Mouse (Mus musculus) liver, embryonic 16.5 days (tissue): ENCODE results near the gene Hrasls5. TPM values are rescaled to one million over a fixed set of nuclear protein-coding genes. Genes with fewer than 3 reads are reported as not detected.
A peak's percentile ranks its signal among the peaks of the same experiment; 100 is the strongest.

ENCODE experiments used
- ATAC-seq: fragments of 200-750 bp; cut with Nextera tagmentation; 2 replicates; pipeline ENCODE4 v1.8.0; 2017; ENCODE audit warnings: low read depth, mild to moderate bottlenecking, moderate number of reproducible peaks, moderate library complexity
- H3K27ac ChIP-seq: fragments of 300-500 bp; sonication (generic); 2 replicates; pipeline ENCODE4 v1.5.1; 2014; ENCODE audit warnings: mild to moderate bottlenecking, low read length
- H3K27me3 ChIP-seq: fragments of 300-500 bp; sonication (generic); 2 replicates; pipeline ENCODE4 v1.6.1; 2014; ENCODE audit warnings: low read depth, low read length, mixed read lengths; ENCODE audit not compliant: control insufficient read depth, insufficient read depth
- H3K36me3 ChIP-seq: fragments of 300-500 bp; sonication (generic); 2 replicates; pipeline ENCODE4 v1.6.1; 2014; ENCODE audit warnings: mild to moderate bottlenecking; ENCODE audit not compliant: control insufficient read depth, insufficient read depth
- H3K4me1 ChIP-seq: fragments of 300-500 bp; sonication (generic); 2 replicates; pipeline ENCODE4 v1.6.1; 2014; ENCODE audit warnings: low read depth, low read length, mixed read lengths; ENCODE audit not compliant: control insufficient read depth
- H3K4me2 ChIP-seq: fragments of 300-500 bp; sonication (generic); 2 replicates; pipeline ENCODE4 v1.6.1; 2014; ENCODE audit warnings: low read depth, low read length, mixed read lengths
- H3K4me3 ChIP-seq: fragments of 300-500 bp; sonication (generic); 2 replicates; pipeline ENCODE4 v1.5.1; 2014; ENCODE audit warnings: low read depth, mild to moderate bottlenecking, low read length
- H3K9ac ChIP-seq: fragments of 300-500 bp; sonication (generic); 2 replicates; pipeline ENCODE4 v1.6.1; 2014; ENCODE audit warnings: low read depth, low read length
- H3K9me3 ChIP-seq: fragments of 300-500 bp; sonication (generic); replicated peaks from 2 replicates; pipeline ENCODE4 v1.6.1; 2016; ENCODE audit warnings: low read length; ENCODE audit not compliant: control insufficient read depth
- WGBS: fragments of 180-500 bp; shearing (Covaris S2); extraction: QIAGEN DNeasy Blood & Tissue Kit; methylation state at CpG from one replicate; pipeline ENCODE4 v1.1.7; 2014; ENCODE audit not compliant: insufficient replicate concordance; 5-methylcytosine and 5-hydroxymethylcytosine counted together
- polyA plus RNA-seq: library from polyadenylated mRNA; unstranded; fragments of >200 nt; fragmentation: Nextera tagmentation; extraction: Ambion mirVana; gene quantifications from 2 replicates; pipeline ENCODE4 v1.2.1, GENCODE M21; 2015

Hrasls5 gene
- polyA plus RNA-seq, 1 experiment from 2014 or later: not detected

DNA sequence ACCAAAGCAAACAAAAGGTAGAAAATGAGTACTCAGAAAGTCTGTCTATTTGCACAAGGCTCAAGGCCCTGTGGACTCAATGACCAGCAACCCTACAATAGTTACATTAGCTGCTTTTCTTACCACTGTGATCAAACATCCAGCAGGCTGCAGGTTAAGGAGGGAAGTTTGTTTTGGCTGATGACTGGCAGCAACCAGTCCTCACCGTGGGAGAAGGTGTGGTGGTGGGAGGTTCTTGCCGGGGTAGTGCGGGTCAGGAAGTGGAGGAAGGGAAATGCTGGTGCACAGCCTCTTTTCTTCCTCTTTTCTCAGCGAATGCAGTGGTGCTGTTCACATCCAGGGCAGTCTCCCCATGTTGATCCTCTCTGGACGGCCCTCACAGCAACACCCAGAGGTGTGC lies 31.3 kb upstream of the Hrasls5 start:
- H3K4me1 ChIP-seq: no peaks in the 10 kb centered on the region; the same call in 1 of the 2 replicates
- WGBS: 8% methylated on average over 5 of the region's 5 CpGs
- H3K4me2 ChIP-seq: 0 out of 2 replicates have a peak overlapping the region, but pooled peaks have one; percentile 11
- no peak overlapping the region for H3K27ac ChIP-seq
- no peak overlapping the region for H3K4me3 ChIP-seq
- ATAC-seq: peak; percentile 66
- no peak overlapping the region for H3K9ac ChIP-seq
- no peaks in the 10 kb centered on the region; the same call in none of the 2 replicates for H3K36me3 ChIP-seq
- no peaks in the 10 kb centered on the region for H3K27me3 ChIP-seq
- H3K9me3 ChIP-seq: no peaks in the 10 kb centered on the region

DNA sequence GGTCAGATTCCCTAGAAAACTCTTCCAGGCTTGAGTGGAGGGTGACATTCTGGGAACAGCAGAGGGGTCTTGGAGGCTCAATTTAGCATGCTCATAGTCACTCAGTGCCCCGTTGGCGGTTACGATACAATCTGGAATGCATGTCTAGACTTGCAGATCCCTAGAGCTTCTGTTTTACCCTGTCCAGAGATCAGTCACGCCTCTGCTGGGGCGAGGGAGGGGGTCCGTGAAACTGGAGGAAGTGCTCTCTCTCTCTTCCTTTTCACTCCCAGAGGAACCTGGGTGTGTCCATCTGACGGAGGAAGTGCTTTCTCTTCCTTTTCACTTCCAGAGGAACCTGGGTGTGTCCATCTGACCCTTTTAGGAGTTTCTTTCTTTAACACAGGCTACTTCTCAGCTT lies 29.2 kb upstream of the Hrasls5 start:
- 66% methylated on average over 7 of the region's 7 CpGs for WGBS

DNA sequence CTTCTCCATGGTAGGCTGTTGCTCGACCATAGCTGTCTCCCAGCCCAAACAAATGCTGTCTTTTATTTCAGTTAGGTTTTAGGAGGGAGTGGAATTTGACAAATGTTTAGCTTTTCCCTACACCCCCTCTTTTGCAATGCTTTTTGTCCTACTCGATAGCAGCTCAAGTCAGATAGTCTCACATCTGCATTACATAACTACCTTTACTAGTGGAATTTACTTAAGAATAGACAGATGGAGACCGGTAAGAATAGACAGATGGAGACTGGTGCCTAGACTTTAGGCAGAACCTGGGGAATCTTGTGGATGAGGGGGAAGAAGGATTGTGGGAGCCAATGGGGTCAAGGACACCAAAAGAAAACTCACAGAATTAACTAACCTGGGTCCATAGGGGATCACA lies 28.7 kb upstream of the Hrasls5 start:
- Histone ChIP-seq H3K27me3 (no peaks in the 10 kb centered on the region), H3K9ac (no peak overlapping the region), H3K36me3 (no peaks in the 10 kb centered on the region; the same call in none of the 2 replicates), H3K4me1 (no peaks in the 10 kb centered on the region; the same call in 1 of the 2 replicates), H3K27ac (no peak overlapping the region), H3K4me3 (no peak overlapping the region), H3K4me2 (no peak overlapping the region), H3K9me3 (no peaks in the 10 kb centered on the region)
- ATAC-seq: no peak
- WGBS: 70% methylated on average over 3 of the region's 3 CpGs

More for the DNA sequence above, 29.2 kb upstream of the Hrasls5 start:
- H3K36me3 ChIP-seq: no peaks in the 10 kb centered on the region; the same call in none of the 2 replicates
- no peak overlapping the region for H3K4me2 ChIP-seq
- H3K27ac ChIP-seq: no peak overlapping the region
- no peaks in the 10 kb centered on the region for H3K9me3 ChIP-seq
- H3K4me1 ChIP-seq: no peaks in the 10 kb centered on the region; the same call in 1 of the 2 replicates
- no peak overlapping the region for H3K4me3 ChIP-seq
- no peaks in the 10 kb centered on the region for H3K27me3 ChIP-seq
- H3K9ac ChIP-seq: no peak overlapping the region
- ATAC-seq: no peak

DNA sequence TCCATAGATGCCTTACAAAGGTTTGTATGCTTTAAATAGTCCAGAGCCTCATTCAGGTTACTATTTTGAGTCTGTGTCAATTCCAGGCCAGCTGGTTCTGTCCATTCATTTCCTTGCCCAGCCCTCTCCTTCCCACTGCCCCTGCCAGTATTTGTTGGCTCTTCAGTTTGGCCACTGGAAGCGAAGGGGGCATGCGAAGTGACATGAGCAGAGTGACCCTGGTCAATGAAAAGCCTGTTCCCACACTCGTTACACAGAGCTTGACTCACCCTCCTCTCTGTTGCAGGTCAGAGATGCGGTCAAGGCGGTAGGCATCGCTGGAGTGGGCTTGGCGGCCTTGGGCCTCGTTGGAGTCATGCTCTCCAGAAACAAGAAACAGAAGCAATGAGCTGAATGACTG lies 27.1 kb upstream of the Hrasls5 start:
- H3K36me3 ChIP-seq: no peaks in the 10 kb centered on the region; the same call in 1 of the 2 replicates
- H3K4me1 ChIP-seq: no peaks in the 10 kb centered on the region; the same call in 1 of the 2 replicates
- WGBS: 83% methylated on average over 8 of the region's 8 CpGs
- H3K4me2 ChIP-seq: no peak overlapping the region
- ATAC-seq: no peak
- H3K27me3 ChIP-seq: no peaks in the 10 kb centered on the region
- no peaks in the 10 kb centered on the region for H3K9me3 ChIP-seq
- H3K4me3 ChIP-seq: no peak overlapping the region
- H3K9ac ChIP-seq: no peak overlapping the region
- no peak overlapping the region for H3K27ac ChIP-seq

DNA sequence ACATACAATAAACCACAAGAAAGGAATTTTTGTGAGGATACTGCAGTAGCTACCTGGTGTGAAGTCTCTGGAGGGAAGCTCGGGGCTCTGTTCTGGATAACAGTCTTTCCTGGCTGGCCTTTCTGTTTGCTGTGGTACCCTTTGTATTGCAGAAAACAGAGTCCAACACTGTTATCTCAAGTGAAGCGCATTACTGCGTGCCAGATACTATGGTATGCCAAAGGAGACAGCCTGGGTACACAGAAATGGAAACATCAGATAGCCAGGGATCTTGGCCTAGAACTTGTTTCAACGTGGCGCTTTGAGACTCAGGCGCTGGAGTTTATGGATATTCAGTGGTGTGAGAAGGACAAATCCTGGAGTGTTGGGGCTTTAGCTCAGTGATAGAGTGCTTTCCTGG lies 26.6 kb upstream of the Hrasls5 start:
- 82% methylated on average over 6 of the region's 6 CpGs for whole genome bisulfite sequencing
- H3K4me1 ChIP-seq: no peaks in the 10 kb centered on the region; the same call in 1 of the 2 replicates
- no peaks in the 10 kb centered on the region for H3K27me3 ChIP-seq
- H3K36me3 ChIP-seq: no peaks in the 10 kb centered on the region; the same call in 1 of the 2 replicates
- no peak overlapping the region for H3K27ac ChIP-seq
- H3K4me3 ChIP-seq: no peak overlapping the region
- no peak for ATAC-seq
- H3K9ac ChIP-seq: no peak overlapping the region
- no peak overlapping the region for H3K4me2 ChIP-seq
- no peaks in the 10 kb centered on the region for H3K9me3 ChIP-seq

DNA sequence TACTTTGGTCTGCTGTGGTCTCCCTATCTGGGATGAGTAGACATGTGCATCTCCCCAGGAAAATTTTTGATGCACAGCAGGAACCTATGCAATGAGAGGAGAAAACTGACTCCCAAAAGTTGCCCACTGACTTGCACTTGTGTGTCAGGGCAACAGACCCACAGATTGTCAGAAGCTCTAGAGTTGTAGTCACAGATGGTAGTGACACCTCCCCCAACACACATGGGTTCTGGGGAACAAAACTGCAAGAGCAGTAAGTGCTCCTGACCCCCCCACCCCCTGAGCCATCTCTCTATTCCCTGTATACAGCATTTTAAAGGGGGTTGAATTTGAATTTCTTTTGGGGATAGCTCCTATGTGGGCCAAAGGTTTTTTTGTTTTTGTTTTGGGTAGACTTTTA lies 21.5 kb upstream of the Hrasls5 start:
- Histone ChIP-seq H3K27me3 (no peaks in the 10 kb centered on the region), H3K36me3 (no peaks in the 10 kb centered on the region; the same call in 1 of the 2 replicates), H3K4me1 (no peaks in the 10 kb centered on the region), H3K27ac (no peak overlapping the region), H3K9ac (no peak overlapping the region), H3K9me3 (no peaks in the 10 kb centered on the region), H3K4me3 (no peak overlapping the region), H3K4me2 (no peak overlapping the region)
- ATAC-seq: no peak

DNA sequence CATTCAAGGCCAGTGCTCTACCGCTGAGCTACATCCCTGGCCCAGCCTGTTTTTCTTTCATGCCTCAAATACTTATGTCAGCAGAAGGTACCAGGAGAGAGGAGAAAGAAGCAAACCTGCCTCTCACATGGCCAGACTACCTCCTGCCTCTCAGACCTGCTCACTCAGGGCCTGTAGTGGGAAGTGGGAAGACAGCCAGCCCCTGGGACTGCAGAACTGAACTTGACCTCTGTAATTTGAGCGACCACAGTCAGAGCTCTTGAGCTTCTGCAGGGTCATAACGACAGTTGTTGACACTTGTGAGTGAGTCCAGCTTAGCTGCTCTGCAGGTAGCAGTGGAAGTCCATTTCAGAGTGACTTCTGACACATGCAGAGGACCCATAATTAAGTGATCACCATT lies 20.3 kb upstream of the Hrasls5 start:
- Histone ChIP-seq H3K36me3 (no peaks in the 10 kb centered on the region), H3K9me3 (no peaks in the 10 kb centered on the region), H3K4me2 (no peak overlapping the region), H3K4me1 (no peaks in the 10 kb centered on the region), H3K9ac (no peak overlapping the region), H3K4me3 (no peak overlapping the region), H3K27me3 (no peaks in the 10 kb centered on the region), H3K27ac (no peak overlapping the region)
- WGBS: 56% methylated on average over 3 of the region's 3 CpGs
- no peak for ATAC-seq

DNA sequence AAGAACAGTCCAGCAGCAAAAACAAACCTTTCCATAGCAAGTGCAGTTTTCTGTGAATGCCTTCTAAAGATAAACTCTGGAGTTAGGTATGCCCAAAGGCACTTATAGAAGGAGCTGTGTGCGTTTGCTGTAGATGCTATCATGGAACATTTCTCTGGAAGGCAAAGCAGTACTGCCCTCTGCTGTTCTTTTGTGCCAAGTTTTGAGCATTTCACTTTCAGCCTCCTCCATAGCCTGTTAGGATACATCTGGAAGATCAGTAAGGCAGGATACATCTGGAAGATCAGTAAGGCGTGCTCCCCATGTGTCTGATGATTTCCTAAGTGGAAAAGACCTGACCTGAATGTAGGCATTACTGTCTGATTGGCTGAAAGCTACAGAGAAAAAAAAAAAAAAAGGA lies 16.8 kb upstream of the Hrasls5 start:
- Histone ChIP-seq H3K4me2 (no peak overlapping the region), H3K9me3 (no peaks in the 10 kb centered on the region), H3K9ac (no peak overlapping the region), H3K27me3 (no peaks in the 10 kb centered on the region), H3K4me1 (no peaks in the 10 kb centered on the region), H3K36me3 (no peaks in the 10 kb centered on the region), H3K4me3 (no peak overlapping the region), H3K27ac (no peak overlapping the region)
- WGBS: 5% methylated on average over 2 of the region's 2 CpGs
- ATAC-seq: no peak

DNA sequence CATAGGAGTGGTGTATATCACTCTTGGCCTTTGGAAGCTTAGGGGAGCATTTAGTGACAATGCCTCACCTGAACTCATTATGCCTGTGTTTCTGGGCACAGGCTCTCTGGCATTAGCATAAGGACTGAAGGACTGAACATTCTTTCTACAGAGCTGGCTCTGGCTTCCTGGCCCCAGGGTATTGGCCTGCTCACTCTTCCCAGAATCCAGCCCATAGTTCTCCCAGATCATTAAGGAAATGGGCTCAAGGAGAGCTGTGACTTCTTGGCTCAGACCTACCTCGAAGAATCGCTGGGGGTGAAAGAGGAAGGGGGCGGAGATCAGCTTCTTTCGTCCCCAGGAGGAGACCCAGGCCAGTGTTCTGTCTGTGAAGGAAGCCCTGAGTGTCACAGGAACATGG lies 13.9 kb upstream of the Hrasls5 start:
- Histone ChIP-seq H3K9me3 (no peaks in the 10 kb centered on the region), H3K27me3 (no peaks in the 10 kb centered on the region), H3K4me3 (no peak overlapping the region), H3K4me2 (no peak overlapping the region), H3K9ac (no peak overlapping the region), H3K27ac (no peak overlapping the region), H3K4me1 (no peaks in the 10 kb centered on the region), H3K36me3 (no peaks in the 10 kb centered on the region)
- ATAC-seq: no peak
- 30% methylated on average over 4 of the region's 4 CpGs for WGBS
